ENCODE assay signal across 8 mouse cellular contexts in the genomic region with DNA sequence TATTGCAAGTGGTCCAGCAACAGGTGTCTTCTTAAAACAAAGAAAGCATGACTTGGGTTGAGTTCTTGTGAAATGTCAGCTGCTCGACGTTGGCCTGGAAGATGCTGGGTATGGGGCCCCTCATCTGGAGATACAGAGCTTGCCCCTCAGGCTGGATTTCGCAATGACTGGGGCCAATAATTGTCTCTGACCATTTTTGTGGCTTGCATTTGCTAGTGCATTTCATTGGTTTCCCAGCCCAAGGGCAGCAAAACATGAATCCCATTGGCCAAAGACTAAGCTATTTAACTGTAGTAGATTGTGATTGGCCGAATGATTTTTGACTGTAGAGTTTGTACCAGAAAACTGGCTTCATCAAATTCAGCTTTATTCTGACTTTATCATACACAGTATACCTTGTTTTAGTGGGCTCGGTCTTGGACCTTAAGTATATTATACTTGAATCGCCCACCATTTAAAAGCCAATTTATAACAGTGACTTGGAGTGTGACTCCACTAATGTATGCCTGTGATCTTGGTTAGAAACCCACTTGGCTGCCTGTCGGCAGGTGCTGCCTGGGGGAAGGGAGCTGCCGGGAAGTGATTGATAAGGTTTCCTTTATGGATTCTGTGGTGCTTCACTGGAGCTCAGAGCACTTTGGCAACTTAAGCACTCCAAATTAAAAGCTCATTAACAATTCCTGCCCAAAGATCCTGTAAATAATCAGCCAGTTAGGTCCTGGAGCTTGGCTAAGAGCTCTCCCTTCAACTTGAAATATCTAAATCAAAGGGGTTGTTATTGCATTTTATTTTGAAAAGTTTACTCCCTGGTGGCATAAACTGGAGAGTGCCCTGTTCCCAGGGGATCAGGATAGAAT. TPM values are rescaled to one million over a fixed set of nuclear protein-coding genes. Genes with fewer than 3 reads are reported as not detected.
DNase-seq lines count a peak whose midpoint lies in the region; ATAC-seq and TF ChIP-seq lines count a peak whose summit lies in the region.

No protein-coding gene starts in this region.

- no peak for ATAC-seq in embryonic facial prominence, embryonic 14.5 days (ENCODE audit: low read depth)
- no peak for ATAC-seq in kidney, embryonic 14.5 days (ENCODE audit: low FRiP score, low TSS enrichment)
- no peak for ATAC-seq in midbrain, embryonic 15.5 days (replicated peaks)

- intact Hi-C loops in left cerebral cortex, adult 2 months (cut with DNase I): no loop called here
- intact Hi-C loops in left cerebral cortex, postnatal 36 days (cut with DNase I): no loop called here
- intact Hi-C loops in gastrocnemius, postnatal 36 days (cut with DNase I): loop anchor here (10.0 kb wide), 1 partner anchor 123 kb away; no protein-coding TSS in a partner anchor

- peaks cover 21% of the 10 kb centered on the region for H3K4me1 ChIP-seq in embryonic facial prominence, embryonic 14.5 days (ENCODE audit: control insufficient read depth, insufficient read depth, low read length)
- peaks cover 12% of the 10 kb centered on the region; the same call in 1 of the 2 replicates for H3K4me1 ChIP-seq in kidney, embryonic 14.5 days (ENCODE audit: control insufficient read depth, insufficient read depth, low read length)
- peaks cover 34% of the 10 kb centered on the region for H3K4me1 ChIP-seq in midbrain, embryonic 15.5 days

- H3K36me3 ChIP-seq in embryonic facial prominence, embryonic 14.5 days (ENCODE audit: control insufficient read depth, insufficient read depth, low read length): peaks cover 3% of the 10 kb centered on the region; the same call in 1 of the 2 replicates
- H3K36me3 ChIP-seq in kidney, embryonic 14.5 days (ENCODE audit: control insufficient read depth, insufficient read depth, low read length): no peaks in the 10 kb centered on the region
- no peaks in the 10 kb centered on the region for H3K36me3 ChIP-seq in midbrain, embryonic 15.5 days (replicated peaks)

- H3K9ac ChIP-seq in embryonic facial prominence, embryonic 14.5 days (ENCODE audit: low read depth, low read length): peak overlapping the region; percentile 84
- H3K9ac ChIP-seq in kidney, embryonic 14.5 days (ENCODE audit: low read depth, low read length): peak overlapping the region; percentile 89; the same call in 1 of the 2 replicates
- H3K9ac ChIP-seq in midbrain, embryonic 15.5 days: no peak overlapping the region

- peak overlapping the region; percentile 80 for H3K4me2 ChIP-seq in embryonic facial prominence, embryonic 14.5 days (ENCODE audit: low read depth, low read length)
- H3K4me2 ChIP-seq in kidney, embryonic 14.5 days (replicated peaks; ENCODE audit: low read depth, low read length): peak overlapping the region; percentile 86
- H3K4me2 ChIP-seq in midbrain, embryonic 15.5 days: peak overlapping the region; percentile 66

- peak overlapping the region; percentile 97 for H3K4me3 ChIP-seq in left cerebral cortex, adult 2 months
- H3K4me3 ChIP-seq in embryonic facial prominence, embryonic 14.5 days (ENCODE audit: low read depth, low read length): peak overlapping the region; percentile 92
- H3K4me3 ChIP-seq in kidney, embryonic 14.5 days (ENCODE audit: low read length): peak overlapping the region; percentile 92
- H3K4me3 ChIP-seq in midbrain, embryonic 15.5 days: peak overlapping the region; percentile 83

- no peak overlapping the region for H3K27ac ChIP-seq in left cerebral cortex, adult 2 months
- H3K27ac ChIP-seq in embryonic facial prominence, embryonic 14.5 days (replicated peaks; ENCODE audit: low read depth, low read length): 0 out of 2 replicates have a peak overlapping the region, but pooled peaks have one; percentile 84
- H3K27ac ChIP-seq in kidney, embryonic 14.5 days (ENCODE audit: low read depth, low read length): no peak overlapping the region
- peak overlapping the region; percentile 87; the same call in 1 of the 2 replicates for H3K27ac ChIP-seq in midbrain, embryonic 15.5 days

- TF ChIP-seq CTCF in left cerebral cortex, adult 2 months (IDR thresholded peaks at IDR 0.05): no peak

- no peaks in the 10 kb centered on the region for H3K27me3 ChIP-seq in embryonic facial prominence, embryonic 14.5 days (replicated peaks; ENCODE audit: control insufficient read depth, insufficient read depth, low read length)
- no peaks in the 10 kb centered on the region for H3K27me3 ChIP-seq in kidney, embryonic 14.5 days (ENCODE audit: control insufficient read depth, insufficient read depth, low read length)
- H3K27me3 ChIP-seq in midbrain, embryonic 15.5 days (replicated peaks): no peaks in the 10 kb centered on the region

- no peaks in the 10 kb centered on the region for H3K9me3 ChIP-seq in embryonic facial prominence, embryonic 14.5 days (ENCODE audit: control insufficient read depth, low read length)
- no peaks in the 10 kb centered on the region for H3K9me3 ChIP-seq in kidney, embryonic 14.5 days (ENCODE audit: control insufficient read depth, low read length)
- H3K9me3 ChIP-seq in midbrain, embryonic 15.5 days: no peaks in the 10 kb centered on the region

- WGBS in embryonic facial prominence, embryonic 14.5 days: 59% methylated on average over 8 of the region's 8 CpGs
- WGBS in kidney, embryonic 14.5 days: 50% methylated on average over 8 of the region's 8 CpGs
- 65% methylated on average over 8 of the region's 8 CpGs for WGBS in midbrain, embryonic 15.5 days

- DNase-seq in left cerebral cortex, adult 2 months (ENCODE audit: extremely low spot score in 1 of 2, low spot score in 2 of 2): no peak
- no peak for DNase-seq in left cerebral cortex, postnatal 36 days (ENCODE audit: low spot score in 2 of 2)
- no peak for DNase-seq in embryonic facial prominence, embryonic 14.5 days (ENCODE audit: low spot score)
- no peak for DNase-seq in gastrocnemius, postnatal 36 days
- DNase-seq in right cerebral cortex, postnatal 14 days: no peak
- no peak for DNase-seq in cerebellum, adult 18-20 months

RNA-seq across cellular contexts. Expression of gene Eri3, which starts 1.2 kb away (rescaled TPM):
- total RNA-seq in left cerebral cortex, adult 2 months (2021): 100 to 1,000 TPM; 197 to 200 TPM
- total RNA-seq in left cerebral cortex, postnatal 36 days (2021): 100 to 1,000 TPM; 215 to 252 TPM
- polyA plus RNA-seq in embryonic facial prominence, embryonic 14.5 days (2014; fragmentation: Nextera tagmentation; extraction: Ambion mirVana): 154 and 174 TPM in 2 replicates
- 138 and 161 TPM in 2 replicates for polyA plus RNA-seq in kidney, embryonic 14.5 days (2014; fragmentation: Nextera tagmentation; extraction: Ambion mirVana)
- 279 and 283 TPM in 2 replicates for polyA plus RNA-seq in midbrain, embryonic 15.5 days (2015; fragmentation: Nextera tagmentation; extraction: Ambion mirVana)
- total RNA-seq in gastrocnemius, postnatal 36 days (2021): 10 to 100 TPM; 78.4 to 92.3 TPM

RNA-seq across cellular contexts. Expression of gene Rnf220, which starts 54.5 kb away (rescaled TPM):
- total RNA-seq in left cerebral cortex, adult 2 months (2021): 100 to 1,000 TPM; 192 to 199 TPM
- 100 to 1,000 TPM; 193 to 218 TPM for total RNA-seq in left cerebral cortex, postnatal 36 days (2021)
- polyA plus RNA-seq in embryonic facial prominence, embryonic 14.5 days (2014; fragmentation: Nextera tagmentation; extraction: Ambion mirVana): 56.3 and 62.4 TPM in 2 replicates
- 50.8 and 59.3 TPM in 2 replicates for polyA plus RNA-seq in kidney, embryonic 14.5 days (2014; fragmentation: Nextera tagmentation; extraction: Ambion mirVana)
- polyA plus RNA-seq in midbrain, embryonic 15.5 days (2015; fragmentation: Nextera tagmentation; extraction: Ambion mirVana): 136 and 140 TPM in 2 replicates
- total RNA-seq in gastrocnemius, postnatal 36 days (2021): 10 to 100 TPM; 43.5 to 46.1 TPM

Comparison
In these comparisons a context has a peak if more than half of its experiments do, and no peak if none do; other contexts are left out.
1. H3K27ac ChIP-seq: peak in embryonic facial prominence, embryonic 14.5 days (single experiment) and midbrain, embryonic 15.5 days (single experiment); none in left cerebral cortex, adult 2 months (single experiment) and kidney, embryonic 14.5 days (single experiment).
2. RNA of gene Rnf220, which starts 54.5 kb away (total RNA-seq): 193 to 218 TPM in left cerebral cortex, postnatal 36 days and 192 to 199 TPM in left cerebral cortex, adult 2 months; 43.5 to 46.1 TPM in gastrocnemius, postnatal 36 days; every median in the first group is over 4 times any median in the second.
3. Peak in every context shown above with its lines, with median percentiles within 50 percentile points of each other: H3K4me3 ChIP-seq and H3K4me2 ChIP-seq.